8 mouse cellular contexts compared by ENCODE assay signal in genomic region chr13:21715864-21716539, GRCm38 (mm10). TPM values are rescaled to one million over a fixed set of nuclear protein-coding genes. Genes with fewer than 3 reads are reported as not detected.
DNase-seq lines count a peak whose midpoint lies in the region; ATAC-seq lines count a peak whose summit lies in the region.
"Not testable (repeated sequence)": the region's sequence is repeated elsewhere in the genome, so short reads cannot be mapped to it uniquely, and the experiment has no call there.

Gene Hist1h2bl (minus strand): TSS chr13:21716143.
Gene Hist1h2ai (plus strand): TSS chr13:21716422.

- H3K4me3 ChIP-seq in hindbrain, embryonic 14.5 days (replicated peaks; ENCODE audit: low read length) = peak within 1 kb of the TSS; percentile 32

- H3K9me3 ChIP-seq in hindbrain, embryonic 14.5 days (ENCODE audit: control insufficient read depth, low read length) = not testable (repeated sequence)

- H3K27me3 ChIP-seq in hindbrain, embryonic 14.5 days (ENCODE audit: control insufficient read depth, insufficient read depth, low read length) = not testable (repeated sequence)

- DNase-seq in T-cell, adult 2 months (ENCODE audit: low spot score) = peak; percentile 78
- peak; percentile 80 to 81 for DNase-seq in cerebellum, postnatal 25 days
- DNase-seq in frontal cortex, postnatal 25 days (ENCODE audit: low spot score in 2 of 2) = peak; percentile 57 to 79
- peak; percentile 97 for DNase-seq in hindbrain, embryonic 14.5 days (ENCODE audit: low spot score)
- peak; percentile 52 to 61 for DNase-seq in layer of hippocampus, postnatal 25 days (ENCODE audit: extremely low spot score in 1 of 2, low spot score in 1 of 2)
- peak; percentile 77 for DNase-seq in lung, postnatal 14 days
- DNase-seq in ovary, postnatal 36 days (ENCODE audit: low spot score) = peak; percentile 69
- DNase-seq in thymus, postnatal 14 days = peak; percentile 88

- H3K36me3 ChIP-seq in hindbrain, embryonic 14.5 days (replicated peaks; ENCODE audit: control insufficient read depth, insufficient read depth) = not testable (repeated sequence)

- H3K4me2 ChIP-seq in hindbrain, embryonic 14.5 days (replicated peaks) = peak within 1 kb of the TSS; percentile 84

- peak; percentile 95 for ATAC-seq in hindbrain, embryonic 14.5 days (ENCODE audit: low FRiP score)

- H3K9ac ChIP-seq in hindbrain, embryonic 14.5 days = peak within 1 kb of the TSS; percentile 62

- H3K27ac ChIP-seq in hindbrain, embryonic 14.5 days = peak within 1 kb of the TSS; percentile 87

- peaks cover 25% of the 10 kb centered on the region for H3K4me1 ChIP-seq in hindbrain, embryonic 14.5 days (replicated peaks; ENCODE audit: control insufficient read depth, insufficient read depth, low read length)

- under 1% methylated on average over 28 of the region's 50 CpGs for WGBS in hindbrain, embryonic 14.5 days

RNA-seq across cellular contexts. Expression of gene Hist1h2bl, which starts in this region (rescaled TPM):
- not detected in 2 replicates for polyA plus RNA-seq in hindbrain, embryonic 14.5 days (2014; fragmentation: Nextera tagmentation; extraction: Ambion mirVana)
- 10 to 100 TPM; 32.0 to 37.1 TPM for total RNA-seq in layer of hippocampus, postnatal 25 days (2021)

RNA-seq across cellular contexts. Expression of gene Hist1h2ai, which starts in this region (rescaled TPM):
- polyA plus RNA-seq in hindbrain, embryonic 14.5 days (2014; fragmentation: Nextera tagmentation; extraction: Ambion mirVana) = 5.4 and 7.5 TPM in 2 replicates
- 10 to 100 TPM; 25.2 to 27.6 TPM for total RNA-seq in layer of hippocampus, postnatal 25 days (2021)

Comparison
In these comparisons a context has a peak if more than half of its experiments do, and no peak if none do; other contexts are left out.
1. Peak in every context shown above with its lines: DNase-seq, ATAC-seq, H3K4me3 ChIP-seq and H3K27ac ChIP-seq.